Mouse (Mus musculus) heart, embryonic 14.5 days (tissue): ENCODE data around the gene Pard3. TPM values are rescaled to one million over a fixed set of nuclear protein-coding genes. Genes with fewer than 3 reads are reported as not detected.

Source experiments
- ATAC-seq: fragments of 200-750 bp; cut with Nextera tagmentation; 2 replicates; pipeline ENCODE4 v1.8.0; 2017; ENCODE audit warnings: low read depth, moderate TSS enrichment; ENCODE audit not compliant: insufficient number of reproducible peaks, insufficient read depth, low FRiP score
- H3K27ac ChIP-seq, 2 experiments: fragments of 200-500 bp in 1 of 2; fragments of 300-500 bp in 1 of 2; sonication (generic) in 1 of 2; replicated peaks in 1 of 2; 2 replicates each; pipeline ENCODE4 v1.5.1; 2012 to 2014; ENCODE audit warnings: low read depth in 2 of 2, low read length in 2 of 2, control low read depth in 1 of 2, mild to moderate bottlenecking in 1 of 2, mixed read lengths in 1 of 2; ENCODE audit not compliant: control insufficient read depth in 1 of 2, insufficient read depth in 1 of 2
- H3K27me3 ChIP-seq: fragments of 300-500 bp; sonication (generic); 2 replicates; pipeline ENCODE4 v1.6.1; 2014; ENCODE audit warnings: mild to moderate bottlenecking, low read length, control low read depth; ENCODE audit not compliant: control insufficient read depth, insufficient read depth
- H3K36me3 ChIP-seq: fragments of 300-500 bp; sonication (generic); 2 replicates; pipeline ENCODE4 v1.6.1; 2014; ENCODE audit warnings: mild to moderate bottlenecking, control low read depth, low read length, mixed read lengths; ENCODE audit not compliant: control insufficient read depth, insufficient read depth
- H3K4me1 ChIP-seq, 2 experiments: fragments of 200-500 bp in 1 of 2; fragments of 300-500 bp in 1 of 2; sonication (generic) in 1 of 2; 2 replicates each; pipeline ENCODE4 v1.6.1; 2012 to 2014; ENCODE audit warnings: low read length in 2 of 2, control low read depth in 1 of 2, mixed read lengths in 1 of 2; ENCODE audit not compliant: control insufficient read depth in 2 of 2, insufficient read depth in 2 of 2
- H3K4me2 ChIP-seq: fragments of 300-500 bp; sonication (generic); 2 replicates; pipeline ENCODE4 v1.6.1; 2014; ENCODE audit warnings: mild to moderate bottlenecking, low read length
- H3K4me3 ChIP-seq, 2 experiments: fragments of 200-500 bp in 1 of 2; fragments of 300-500 bp in 1 of 2; sonication (generic) in 1 of 2; 2 replicates each; pipeline ENCODE4 v1.5.1; 2012 to 2014; ENCODE audit warnings: low read length in 2 of 2, mild to moderate bottlenecking in 2 of 2, control low read depth in 1 of 2, low read depth in 1 of 2, moderate library complexity in 1 of 2; ENCODE audit not compliant: control insufficient read depth in 1 of 2, insufficient read depth in 1 of 2
- H3K9ac ChIP-seq: fragments of 300-500 bp; sonication (generic); 2 replicates; pipeline ENCODE4 v1.6.1; 2014; ENCODE audit warnings: mild to moderate bottlenecking, low read length
- H3K9me3 ChIP-seq: fragments of 300-500 bp; sonication (generic); 2 replicates; pipeline ENCODE4 v1.6.1; 2016; ENCODE audit warnings: low read length, control low read depth; ENCODE audit not compliant: control insufficient read depth
- WGBS: fragments of 180-500 bp; shearing (Covaris S2); extraction: QIAGEN DNeasy Blood & Tissue Kit; methylation state at CpG from one replicate; pipeline ENCODE4 v1.1.7; 2014; 5-methylcytosine and 5-hydroxymethylcytosine counted together
- polyA plus RNA-seq: library from polyadenylated mRNA; unstranded; fragments of >200 nt; fragmentation: Nextera tagmentation; extraction: Ambion mirVana; gene quantifications from 2 replicates; pipeline ENCODE4 v1.2.1, GENCODE M21; 2014

Pard3 gene
- polyA plus RNA-seq, 1 experiment from 2014 or later = 21.2 TPM

DNA sequence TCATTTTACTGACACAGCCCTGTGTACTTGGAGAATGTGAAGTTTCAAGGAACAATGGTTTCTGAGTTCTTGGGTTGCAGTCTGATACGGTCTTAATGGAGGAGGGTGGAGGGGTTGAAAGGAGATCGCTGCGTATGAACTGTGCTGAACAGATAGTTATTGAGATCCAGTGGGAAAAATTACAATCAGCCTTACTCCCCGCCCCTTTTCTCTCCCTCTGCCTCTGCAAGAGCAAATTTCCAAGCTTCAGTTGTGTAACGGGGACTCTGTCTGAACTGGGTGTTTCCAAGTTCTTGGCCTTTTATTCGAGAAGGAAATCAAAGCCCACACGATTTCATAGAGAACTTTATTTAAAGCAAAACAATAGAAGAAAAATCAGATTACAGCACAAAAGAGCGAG, 150.6 kb downstream of the Pard3 start:
- Histone ChIP-seq H3K4me1 (peaks cover 4 to 16% of the 10 kb centered on the region in 2 experiments), H3K4me3 (no peak overlapping the region), H3K36me3 (no peaks in the 10 kb centered on the region), H3K27me3 (no peaks in the 10 kb centered on the region), H3K27ac (no peak overlapping the region), H3K9me3 (no peaks in the 10 kb centered on the region), H3K4me2 (no peak overlapping the region), H3K9ac (no peak overlapping the region)
- WGBS = 86% methylated on average over 8 of the region's 8 CpGs
- no peak for ATAC-seq

DNA sequence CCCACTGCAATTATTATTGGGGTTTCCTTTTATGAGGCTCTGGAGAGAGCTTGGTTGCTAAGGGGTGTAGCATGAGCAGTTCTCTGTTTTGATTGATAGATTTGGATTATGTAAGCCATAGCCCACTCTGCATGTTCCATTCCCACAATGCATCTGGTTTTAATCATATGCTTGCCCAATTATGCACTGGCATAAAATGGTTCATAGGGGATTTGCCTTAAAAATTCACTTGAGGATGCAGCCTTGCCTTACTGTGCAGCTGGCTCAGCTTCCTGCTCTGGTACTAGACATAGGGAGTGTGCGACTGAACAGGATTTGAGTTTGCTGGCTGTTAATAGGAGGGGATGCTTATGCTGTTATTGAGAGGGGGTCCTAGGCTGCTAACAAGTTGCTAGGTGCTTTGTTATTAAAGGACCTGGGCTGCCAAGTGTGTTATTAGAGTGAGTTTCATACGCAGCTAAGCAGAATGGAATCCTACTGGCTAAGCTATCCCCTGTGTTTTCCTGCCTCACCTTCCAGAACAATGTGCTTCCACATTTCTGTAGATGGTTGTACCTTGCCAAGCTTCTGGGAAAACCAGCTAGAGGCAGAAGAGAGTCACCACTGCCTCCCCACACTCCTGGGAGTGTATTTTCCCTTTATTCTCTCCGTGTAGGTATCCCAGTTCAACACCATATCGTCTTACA, 151.2 kb downstream of the Pard3 start:
- no peak for ATAC-seq
- no peak overlapping the region for H3K27ac ChIP-seq
- 88% methylated on average over 4 of the region's 4 CpGs for WGBS
- H3K36me3 ChIP-seq = no peaks in the 10 kb centered on the region
- H3K9ac ChIP-seq = no peak overlapping the region
- no peak overlapping the region for H3K4me3 ChIP-seq
- H3K27me3 ChIP-seq = no peaks in the 10 kb centered on the region
- peaks cover 4 to 16% of the 10 kb centered on the region in 2 experiments for H3K4me1 ChIP-seq
- no peaks in the 10 kb centered on the region for H3K9me3 ChIP-seq
- no peak overlapping the region for H3K4me2 ChIP-seq

DNA sequence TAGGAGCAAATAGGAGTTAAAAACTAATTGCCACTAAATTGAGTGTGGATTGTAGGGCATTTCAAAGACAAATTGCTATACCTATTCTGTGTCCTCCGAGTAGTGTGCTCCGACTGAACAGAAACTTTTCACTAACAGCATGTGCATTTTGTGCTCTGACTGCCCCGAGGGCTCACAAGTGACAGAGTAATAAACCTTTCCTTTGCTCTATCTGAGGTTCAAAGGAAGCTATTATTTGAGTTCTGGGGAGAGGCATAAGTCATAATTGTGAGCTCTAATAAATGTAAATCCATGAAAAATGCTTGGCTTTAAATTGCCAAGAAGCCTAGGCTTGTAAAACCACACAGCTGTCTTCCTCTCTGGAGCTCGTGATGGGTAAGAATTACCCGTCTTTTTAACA, 156.5 kb downstream of the Pard3 start:
- no peaks in the 10 kb centered on the region for H3K4me1 ChIP-seq
- WGBS = 81% methylated on average over 5 of the region's 5 CpGs
- H3K9ac ChIP-seq = no peak overlapping the region
- no peak for ATAC-seq
- no peak overlapping the region for H3K27ac ChIP-seq
- H3K4me2 ChIP-seq = no peak overlapping the region
- H3K27me3 ChIP-seq = no peaks in the 10 kb centered on the region
- no peak overlapping the region for H3K4me3 ChIP-seq
- H3K36me3 ChIP-seq = no peaks in the 10 kb centered on the region
- no peaks in the 10 kb centered on the region for H3K9me3 ChIP-seq

DNA sequence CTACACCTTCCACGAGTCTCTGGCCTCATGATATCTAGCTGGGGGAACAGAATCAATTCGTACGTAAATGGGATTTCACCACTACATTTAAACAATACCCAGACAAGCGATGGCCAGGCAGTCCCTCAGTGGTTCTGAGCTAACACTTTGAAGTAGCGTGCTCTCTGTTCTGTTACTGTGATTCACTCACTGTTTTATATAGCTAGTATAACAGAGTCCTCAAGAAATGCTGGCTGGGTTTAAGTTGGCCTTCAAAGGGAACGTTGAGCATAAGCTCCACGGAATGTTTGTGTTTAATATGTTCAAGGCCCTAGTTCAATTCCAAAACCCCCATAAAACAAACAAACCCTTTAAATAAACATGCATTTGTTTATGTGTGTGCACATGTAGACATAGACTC, 156.9 kb downstream of the Pard3 start:
- Histone ChIP-seq H3K36me3 (no peaks in the 10 kb centered on the region), H3K9me3 (no peaks in the 10 kb centered on the region), H3K27ac (no peak overlapping the region), H3K4me2 (no peak overlapping the region), H3K9ac (no peak overlapping the region), H3K4me3 (no peak overlapping the region), H3K27me3 (no peaks in the 10 kb centered on the region), H3K4me1 (no peaks in the 10 kb centered on the region)
- ATAC-seq = no peak
- 83% methylated on average over 7 of the region's 7 CpGs for WGBS

DNA sequence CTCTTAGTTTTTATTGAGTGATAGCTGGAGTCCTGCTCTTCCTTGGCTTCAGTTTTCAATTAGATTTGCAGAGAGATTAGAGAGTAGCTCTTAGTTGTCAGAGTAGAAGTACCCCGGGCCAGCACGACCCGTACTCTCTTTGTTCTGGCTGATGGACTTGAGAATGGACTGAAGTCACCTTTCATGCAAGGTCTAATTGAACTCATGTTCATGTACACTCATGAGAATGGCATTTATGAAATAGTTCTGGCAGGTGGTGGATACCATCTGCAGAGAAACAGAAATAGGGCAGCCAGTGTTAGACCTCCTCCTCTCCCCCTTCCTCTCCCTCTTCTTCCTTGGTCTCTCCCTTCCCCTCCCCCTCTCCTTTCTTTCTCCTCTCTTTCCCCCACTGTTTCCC, 158.7 kb downstream of the Pard3 start:
- no peaks in the 10 kb centered on the region for H3K9me3 ChIP-seq
- ATAC-seq = no peak
- H3K4me2 ChIP-seq = no peak overlapping the region
- H3K4me1 ChIP-seq = 0 out of 4 replicates have a peak, but pooled peaks cover 0 to 9% of the 10 kb centered on the region in 2 experiments
- no peaks in the 10 kb centered on the region for H3K27me3 ChIP-seq
- WGBS = 69% methylated on average over 3 of the region's 3 CpGs
- H3K36me3 ChIP-seq = no peaks in the 10 kb centered on the region
- no peak overlapping the region for H3K4me3 ChIP-seq
- no peak overlapping the region for H3K9ac ChIP-seq
- H3K27ac ChIP-seq = no peak overlapping the region

DNA sequence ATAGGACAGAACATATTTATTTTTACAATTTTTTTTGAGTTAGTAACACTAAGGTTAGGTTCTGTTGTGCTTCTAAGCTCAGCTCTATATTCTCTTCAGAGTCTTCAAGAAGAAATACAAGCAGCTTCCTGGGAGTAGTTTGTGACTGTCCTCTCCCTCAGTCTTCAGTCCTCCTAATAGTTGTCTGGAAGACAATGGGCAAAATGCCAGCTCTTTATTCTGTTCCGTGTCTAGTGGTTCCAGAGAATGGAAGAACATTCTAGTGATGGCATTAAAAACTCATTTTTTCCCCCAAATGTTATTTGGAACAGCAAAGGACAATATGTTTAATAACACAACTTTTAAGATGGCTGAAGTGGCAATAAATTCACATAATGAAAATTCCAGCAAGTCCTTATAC, 163.3 kb downstream of the Pard3 start:
- H3K9ac ChIP-seq = no peak overlapping the region
- H3K9me3 ChIP-seq = no peaks in the 10 kb centered on the region
- H3K4me3 ChIP-seq = no peak overlapping the region
- H3K27ac ChIP-seq = no peak overlapping the region
- H3K4me2 ChIP-seq = no peak overlapping the region
- no peaks in the 10 kb centered on the region for H3K27me3 ChIP-seq
- 18% methylated on average over 1 of the region's 1 CpGs for WGBS
- H3K36me3 ChIP-seq = no peaks in the 10 kb centered on the region
- peaks cover 6 to 28% of the 10 kb centered on the region in 2 experiments for H3K4me1 ChIP-seq
- no peak for ATAC-seq

DNA sequence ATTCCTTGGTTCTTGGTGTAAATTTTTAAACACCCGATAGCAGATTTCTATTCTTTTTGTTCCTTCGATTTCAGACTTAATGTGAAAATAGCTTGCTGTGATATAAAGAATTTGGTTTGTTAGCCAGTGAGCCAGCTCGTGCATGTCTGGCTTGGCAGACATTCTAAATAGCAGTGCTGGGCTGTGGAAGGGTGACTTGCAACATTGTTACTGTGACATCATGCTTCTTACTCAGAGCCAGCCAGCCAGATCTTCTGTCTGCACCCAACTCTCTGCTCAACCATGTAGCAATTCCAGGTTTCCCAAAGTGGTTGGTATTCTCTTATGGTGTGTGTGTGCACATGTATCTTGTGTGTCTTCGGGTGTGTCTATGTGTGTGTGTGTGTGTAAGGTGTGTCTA, 163.7 kb downstream of the Pard3 start:
- 64% methylated on average over 4 of the region's 4 CpGs for WGBS
- ATAC-seq = no peak
- H3K27me3 ChIP-seq = no peaks in the 10 kb centered on the region
- no peaks in the 10 kb centered on the region for H3K36me3 ChIP-seq
- no peak overlapping the region for H3K9ac ChIP-seq
- no peaks in the 10 kb centered on the region for H3K9me3 ChIP-seq
- H3K4me1 ChIP-seq = peaks cover 6 to 28% of the 10 kb centered on the region in 2 experiments
- H3K4me3 ChIP-seq = no peak overlapping the region
- no peak overlapping the region for H3K27ac ChIP-seq
- H3K4me2 ChIP-seq = no peak overlapping the region
